Mouse (Mus musculus) neutrophil, adult 83 days (primary cell): ENCODE results near the gene Dkk2. TPM values are rescaled to one million over a fixed set of nuclear protein-coding genes. Genes with fewer than 3 reads are reported as not detected.

Experiments
- total RNA-seq, 2 experiments: library from RNA; stranded (reverse); gene quantifications; one replicate each; pipeline ENCODE4 v1.2.4; 2023

Gene Dkk2
- not detected for total RNA-seq

DNA sequence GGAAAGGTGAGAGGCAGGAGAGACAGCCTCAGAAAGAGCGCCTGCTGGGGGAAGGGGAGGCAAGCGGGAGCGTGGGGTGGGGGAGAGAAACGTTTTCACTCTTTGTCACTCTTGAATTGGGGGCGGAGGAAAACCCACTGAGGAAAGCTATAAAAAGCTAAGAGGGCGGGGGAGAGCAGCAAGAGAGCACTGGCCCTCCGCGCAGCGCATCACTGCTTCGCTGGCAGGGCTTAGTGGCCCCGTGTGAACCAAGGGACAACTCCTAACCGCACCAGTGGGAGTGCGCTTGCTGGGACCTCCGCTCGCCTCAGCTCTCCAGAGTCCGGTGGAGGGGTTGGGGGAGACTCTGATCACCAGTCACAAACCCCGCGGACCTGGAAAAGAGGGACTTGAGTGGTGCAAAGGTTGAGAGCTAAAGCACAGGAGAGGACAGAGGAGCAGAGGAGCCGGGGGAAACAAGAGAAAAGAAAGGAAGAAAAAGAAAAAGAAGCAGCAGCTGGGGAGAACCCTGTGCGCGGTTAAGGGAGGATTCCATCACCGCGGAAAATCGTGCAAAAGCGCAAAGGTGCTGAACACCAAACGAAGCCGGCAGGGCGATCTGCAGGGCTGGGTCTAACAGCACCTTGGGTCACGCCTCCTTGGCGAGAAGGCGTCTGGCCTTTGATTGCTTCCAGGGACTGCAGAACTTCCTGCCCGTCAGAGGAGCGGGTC is at the start of gene Dkk2:
Gene Dkk2, plus strand, starts transcription at position 181 of the 711 bp plus-strand sequence.

